Mouse (Mus musculus): ENCODE results near the gene Igfbp4. TPM values are rescaled to one million over a fixed set of nuclear protein-coding genes. Genes with fewer than 3 reads are reported as not detected.

The Igfbp4 gene
- 467 and 480 TPM in 2 replicates for polyA plus RNA-seq (2014; fragmentation: Nextera tagmentation; extraction: Ambion mirVana)

- Histone ChIP-seq H3K4me2 (ENCODE audit: low read length) (peak within 1 kb of the TSS; percentile 85), H3K9me3 (ENCODE audit: control insufficient read depth, low read length) (no peaks in the 10 kb centered on the region), H3K9ac (ENCODE audit: low read length) (peak within 1 kb of the TSS; percentile 91), H3K4me3 (ENCODE audit: low read depth, low read length) (peak within 1 kb of the TSS; percentile 90), H3K27me3 (replicated peaks; ENCODE audit: control insufficient read depth, insufficient read depth, low read length) (no peaks in the 10 kb centered on the region), H3K4me1 (replicated peaks; ENCODE audit: control insufficient read depth, insufficient read depth, low read length) (peaks cover 33% of the 10 kb centered on the region), H3K36me3 (ENCODE audit: control insufficient read depth, insufficient read depth, low read length) (peaks cover 14% of the 10 kb centered on the region; the same call in 1 of the 2 replicates), H3K27ac (ENCODE audit: low read depth) (peak within 1 kb of the TSS; percentile 97)
- DNase-seq (ENCODE audit: low spot score) (peak; percentile 89), ATAC-seq (replicated peaks; ENCODE audit: low FRiP score, low TSS enrichment, low read depth) (peak; percentile 78)
- WGBS, result under 1% methylated on average over 61 of the region's 63 CpGs
Observed at GRCm38 (mm10) chr11:99041051-99041729, at the start of gene Igfbp4. Gene Igfbp4 (plus strand): TSS chr11:99041244.

GRCm38 (mm10) chr11:98995987-98996386, 45.1 kb upstream of the Igfbp4 start:
- no peaks in the 10 kb centered on the region for H3K9me3 ChIP-seq (ENCODE audit: control insufficient read depth, low read length)
- no peak for ATAC-seq (replicated peaks; ENCODE audit: low FRiP score, low TSS enrichment, low read depth)
- H3K27ac ChIP-seq (ENCODE audit: low read depth), result no peak overlapping the region
- H3K4me3 ChIP-seq (ENCODE audit: low read depth, low read length), result no peak overlapping the region
- peaks cover 99% of the 10 kb centered on the region for H3K36me3 ChIP-seq (ENCODE audit: control insufficient read depth, insufficient read depth, low read length)
- DNase-seq (ENCODE audit: low spot score), result no peak
- WGBS, result 95% methylated on average over 7 of the region's 7 CpGs
- H3K4me1 ChIP-seq (replicated peaks; ENCODE audit: control insufficient read depth, insufficient read depth, low read length), result no peaks in the 10 kb centered on the region
- no peaks in the 10 kb centered on the region for H3K27me3 ChIP-seq (replicated peaks; ENCODE audit: control insufficient read depth, insufficient read depth, low read length)
- no peak overlapping the region for H3K9ac ChIP-seq (ENCODE audit: low read length)
- no peak overlapping the region for H3K4me2 ChIP-seq (ENCODE audit: low read length)

GRCm38 (mm10) chr11:98997659-98998058, 43.4 kb upstream of the Igfbp4 start:
- Histone ChIP-seq H3K4me2 (ENCODE audit: low read length) (no peak overlapping the region), H3K9ac (ENCODE audit: low read length) (no peak overlapping the region), H3K4me3 (ENCODE audit: low read depth, low read length) (no peak overlapping the region), H3K9me3 (ENCODE audit: control insufficient read depth, low read length) (no peaks in the 10 kb centered on the region), H3K27me3 (replicated peaks; ENCODE audit: control insufficient read depth, insufficient read depth, low read length) (no peaks in the 10 kb centered on the region), H3K36me3 (ENCODE audit: control insufficient read depth, insufficient read depth, low read length) (peaks cover 100% of the 10 kb centered on the region), H3K27ac (ENCODE audit: low read depth) (no peak overlapping the region), H3K4me1 (replicated peaks; ENCODE audit: control insufficient read depth, insufficient read depth, low read length) (no peaks in the 10 kb centered on the region)
- no peak for DNase-seq (ENCODE audit: low spot score)
- WGBS, result 75% methylated on average over 4 of the region's 4 CpGs
- no peak for ATAC-seq (replicated peaks; ENCODE audit: low FRiP score, low TSS enrichment, low read depth)

- DNase-seq (ENCODE audit: low spot score) (no peak), ATAC-seq (replicated peaks; ENCODE audit: low FRiP score, low TSS enrichment, low read depth) (no peak)
Observed at GRCm38 (mm10) chr11:98998776-98999175, 42.3 kb upstream of the Igfbp4 start.

GRCm38 (mm10) chr11:98999243-98999642, 41.8 kb upstream of the Igfbp4 start:
- no peaks in the 10 kb centered on the region for H3K4me1 ChIP-seq (replicated peaks; ENCODE audit: control insufficient read depth, insufficient read depth, low read length)
- no peak overlapping the region for H3K9ac ChIP-seq (ENCODE audit: low read length)
- no peak overlapping the region for H3K4me3 ChIP-seq (ENCODE audit: low read depth, low read length)
- WGBS, result 91% methylated on average over 11 of the region's 11 CpGs
- no peak for ATAC-seq (replicated peaks; ENCODE audit: low FRiP score, low TSS enrichment, low read depth)
- H3K4me2 ChIP-seq (ENCODE audit: low read length), result no peak overlapping the region
- DNase-seq (ENCODE audit: low spot score), result no peak
- H3K36me3 ChIP-seq (ENCODE audit: control insufficient read depth, insufficient read depth, low read length), result peaks cover 100% of the 10 kb centered on the region
- H3K27me3 ChIP-seq (replicated peaks; ENCODE audit: control insufficient read depth, insufficient read depth, low read length), result no peaks in the 10 kb centered on the region
- no peak overlapping the region for H3K27ac ChIP-seq (ENCODE audit: low read depth)
- no peaks in the 10 kb centered on the region for H3K9me3 ChIP-seq (ENCODE audit: control insufficient read depth, low read length)

More at GRCm38 (mm10) chr11:98998776-98999175, 42.3 kb upstream of the Igfbp4 start:
- H3K4me2 ChIP-seq (ENCODE audit: low read length), result no peak overlapping the region
- H3K27me3 ChIP-seq (replicated peaks; ENCODE audit: control insufficient read depth, insufficient read depth, low read length), result no peaks in the 10 kb centered on the region
- H3K9me3 ChIP-seq (ENCODE audit: control insufficient read depth, low read length), result no peaks in the 10 kb centered on the region
- H3K4me3 ChIP-seq (ENCODE audit: low read depth, low read length), result no peak overlapping the region
- H3K4me1 ChIP-seq (replicated peaks; ENCODE audit: control insufficient read depth, insufficient read depth, low read length), result no peaks in the 10 kb centered on the region
- H3K9ac ChIP-seq (ENCODE audit: low read length), result no peak overlapping the region
- no peak overlapping the region for H3K27ac ChIP-seq (ENCODE audit: low read depth)
- peaks cover 100% of the 10 kb centered on the region for H3K36me3 ChIP-seq (ENCODE audit: control insufficient read depth, insufficient read depth, low read length)

- Histone ChIP-seq H3K4me2 (ENCODE audit: low read length) (no peak overlapping the region), H3K9me3 (ENCODE audit: control insufficient read depth, low read length) (no peaks in the 10 kb centered on the region), H3K9ac (ENCODE audit: low read length) (no peak overlapping the region), H3K4me1 (replicated peaks; ENCODE audit: control insufficient read depth, insufficient read depth, low read length) (no peaks in the 10 kb centered on the region), H3K36me3 (ENCODE audit: control insufficient read depth, insufficient read depth, low read length) (peaks cover 99% of the 10 kb centered on the region), H3K27ac (ENCODE audit: low read depth) (no peak overlapping the region), H3K27me3 (replicated peaks; ENCODE audit: control insufficient read depth, insufficient read depth, low read length) (no peaks in the 10 kb centered on the region), H3K4me3 (ENCODE audit: low read depth, low read length) (no peak overlapping the region)
- ATAC-seq (replicated peaks; ENCODE audit: low FRiP score, low TSS enrichment, low read depth) (no peak), DNase-seq (ENCODE audit: low spot score) (no peak)
- WGBS, result 90% methylated on average over 9 of the region's 9 CpGs
Observed at GRCm38 (mm10) chr11:99006788-99007187, 34.3 kb upstream of the Igfbp4 start.

- ATAC-seq (replicated peaks; ENCODE audit: low FRiP score, low TSS enrichment, low read depth), result no peak
- no peak overlapping the region for H3K4me3 ChIP-seq (ENCODE audit: low read depth, low read length)
- WGBS, result 78% methylated on average over 4 of the region's 4 CpGs
- no peak overlapping the region for H3K27ac ChIP-seq (ENCODE audit: low read depth)
- H3K9me3 ChIP-seq (ENCODE audit: control insufficient read depth, low read length), result no peaks in the 10 kb centered on the region
- no peak overlapping the region for H3K9ac ChIP-seq (ENCODE audit: low read length)
- DNase-seq (ENCODE audit: low spot score), result no peak
- H3K4me1 ChIP-seq (replicated peaks; ENCODE audit: control insufficient read depth, insufficient read depth, low read length), result no peaks in the 10 kb centered on the region
- H3K4me2 ChIP-seq (ENCODE audit: low read length), result no peak overlapping the region
- H3K27me3 ChIP-seq (replicated peaks; ENCODE audit: control insufficient read depth, insufficient read depth, low read length), result no peaks in the 10 kb centered on the region
- H3K36me3 ChIP-seq (ENCODE audit: control insufficient read depth, insufficient read depth, low read length), result peaks cover 99% of the 10 kb centered on the region
Observed at GRCm38 (mm10) chr11:99010124-99010523, 30.9 kb upstream of the Igfbp4 start.

GRCm38 (mm10) chr11:99010706-99011105, 30.3 kb upstream of the Igfbp4 start:
- H3K27ac ChIP-seq (ENCODE audit: low read depth), result no peak overlapping the region
- H3K4me1 ChIP-seq (replicated peaks; ENCODE audit: control insufficient read depth, insufficient read depth, low read length), result no peaks in the 10 kb centered on the region
- no peaks in the 10 kb centered on the region for H3K9me3 ChIP-seq (ENCODE audit: control insufficient read depth, low read length)
- H3K36me3 ChIP-seq (ENCODE audit: control insufficient read depth, insufficient read depth, low read length), result peaks cover 99% of the 10 kb centered on the region
- no peak overlapping the region for H3K4me3 ChIP-seq (ENCODE audit: low read depth, low read length)
- H3K4me2 ChIP-seq (ENCODE audit: low read length), result no peak overlapping the region
- WGBS, result 95% methylated on average over 5 of the region's 5 CpGs
- H3K9ac ChIP-seq (ENCODE audit: low read length), result no peak overlapping the region
- H3K27me3 ChIP-seq (replicated peaks; ENCODE audit: control insufficient read depth, insufficient read depth, low read length), result no peaks in the 10 kb centered on the region
- DNase-seq (ENCODE audit: low spot score) (no peak), ATAC-seq (replicated peaks; ENCODE audit: low FRiP score, low TSS enrichment, low read depth) (no peak)

- Histone ChIP-seq H3K36me3 (ENCODE audit: control insufficient read depth, insufficient read depth, low read length) (peaks cover 100% of the 10 kb centered on the region), H3K27ac (ENCODE audit: low read depth) (no peak overlapping the region), H3K4me1 (replicated peaks; ENCODE audit: control insufficient read depth, insufficient read depth, low read length) (no peaks in the 10 kb centered on the region), H3K9me3 (ENCODE audit: control insufficient read depth, low read length) (no peaks in the 10 kb centered on the region), H3K27me3 (replicated peaks; ENCODE audit: control insufficient read depth, insufficient read depth, low read length) (no peaks in the 10 kb centered on the region), H3K4me3 (ENCODE audit: low read depth, low read length) (no peak overlapping the region), H3K9ac (ENCODE audit: low read length) (no peak overlapping the region), H3K4me2 (ENCODE audit: low read length) (no peak overlapping the region)
- ATAC-seq (replicated peaks; ENCODE audit: low FRiP score, low TSS enrichment, low read depth), result no peak
- no peak for DNase-seq (ENCODE audit: low spot score)
- WGBS, result 97% methylated on average over 1 of the region's 1 CpGs
Observed at GRCm38 (mm10) chr11:99013856-99014255, 27.2 kb upstream of the Igfbp4 start.

Measured in intestine, embryonic 14.5 days (tissue).